In the genomic region with DNA sequence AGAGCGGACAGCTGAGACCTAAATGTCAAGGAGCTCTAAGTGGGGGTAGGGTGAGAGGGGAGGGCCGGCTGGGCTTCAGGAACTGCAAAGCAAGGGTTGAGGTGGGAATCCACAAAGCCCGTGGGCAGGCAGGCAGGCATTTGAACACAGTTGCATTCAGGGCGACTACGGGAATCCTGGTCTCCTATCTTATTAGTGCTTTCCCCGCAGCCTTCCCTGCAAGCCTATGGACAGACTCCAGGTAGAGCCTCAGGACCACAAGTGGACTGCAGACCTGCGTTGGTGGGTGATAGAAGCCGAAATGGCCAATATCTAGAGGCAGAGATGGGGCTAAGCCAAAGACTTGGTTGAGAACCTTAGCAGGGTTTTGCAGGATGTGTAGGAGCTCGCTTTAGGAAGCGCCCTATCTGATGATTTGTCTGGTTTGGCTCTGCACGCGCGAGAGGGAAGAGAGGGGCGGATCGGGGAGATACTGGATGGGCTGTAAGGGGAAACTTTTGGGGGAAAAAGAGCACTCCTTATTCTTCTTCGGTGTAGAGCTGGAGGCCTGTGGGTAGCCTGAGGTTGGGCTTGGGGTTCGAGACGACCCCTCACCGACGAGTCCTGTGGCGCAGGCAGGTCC, we compare ENCODE assay signal across 9 mouse cellular contexts. TPM values are rescaled to one million over a fixed set of nuclear protein-coding genes. Genes with fewer than 3 reads are reported as not detected.
DNase-seq lines count a peak whose midpoint lies in the region; ATAC-seq and TF ChIP-seq lines count a peak whose summit lies in the region.
"Had no signal": no experiment of that assay in that cellular context is flagged by ENCODE, and none has a peak within 500 bp of the region (broad histone marks: within the 10 kb centered on the region; RNA-seq: fewer than 3 reads in every experiment).

No protein-coding gene starts in this region.

- peaks cover 7% of the 10 kb centered on the region for H3K36me3 ChIP-seq in kidney, postnatal 0 days (ENCODE audit: insufficient read depth, low read length)
- H3K36me3 ChIP-seq in embryonic facial prominence, embryonic 12.5 days = peaks cover 7% of the 10 kb centered on the region; the same call in 1 of the 2 replicates
- 0 out of 2 replicates have a peak, but pooled peaks cover 4% of the 10 kb centered on the region for H3K36me3 ChIP-seq in intestine, embryonic 16.5 days (ENCODE audit: control insufficient read depth, insufficient read depth, low read length)
- no peaks in the 10 kb centered on the region; the same call in 1 of the 2 replicates for H3K36me3 ChIP-seq in neural tube, embryonic 11.5 days (ENCODE audit: control insufficient read depth, insufficient read depth, low read length)

- no peak for TF ChIP-seq CTCF in kidney, postnatal 0 days (IDR thresholded peaks at IDR 0.05; ENCODE audit: low read depth)

- peak overlapping the region; percentile 80 for H3K27ac ChIP-seq in kidney, postnatal 0 days
- H3K27ac ChIP-seq in embryonic facial prominence, embryonic 12.5 days = peak overlapping the region; percentile 67
- peak overlapping the region; percentile 91 for H3K27ac ChIP-seq in intestine, embryonic 16.5 days (ENCODE audit: low read length)
- peak overlapping the region; percentile 17; the same call in 1 of the 2 replicates for H3K27ac ChIP-seq in neural tube, embryonic 11.5 days (ENCODE audit: low read depth, low read length)

- intact Hi-C loops in gastrocnemius, postnatal 36 days (cut with DNase I) = loop anchor here (10.0 kb wide), 1 partner anchor 176 kb away; no protein-coding TSS in a partner anchor

- H3K9me3 ChIP-seq in kidney, postnatal 0 days (replicated peaks; ENCODE audit: low read length) = no peaks in the 10 kb centered on the region
- no peaks in the 10 kb centered on the region for H3K9me3 ChIP-seq in embryonic facial prominence, embryonic 12.5 days
- no peaks in the 10 kb centered on the region for H3K9me3 ChIP-seq in intestine, embryonic 16.5 days (ENCODE audit: control insufficient read depth, low read length)
- no peaks in the 10 kb centered on the region for H3K9me3 ChIP-seq in neural tube, embryonic 11.5 days (ENCODE audit: control insufficient read depth, low read length)

- H3K27me3 ChIP-seq in kidney, postnatal 0 days (ENCODE audit: insufficient read depth, low read length) = no peaks in the 10 kb centered on the region
- no peaks in the 10 kb centered on the region for H3K27me3 ChIP-seq in embryonic facial prominence, embryonic 12.5 days
- no peaks in the 10 kb centered on the region for H3K27me3 ChIP-seq in intestine, embryonic 16.5 days (replicated peaks; ENCODE audit: control insufficient read depth, insufficient read depth, low read length)
- H3K27me3 ChIP-seq in neural tube, embryonic 11.5 days (ENCODE audit: control insufficient read depth, insufficient read depth, low read length) = peaks cover 11% of the 10 kb centered on the region

- peak overlapping the region; percentile 74 for H3K4me2 ChIP-seq in kidney, postnatal 0 days (ENCODE audit: low read length)
- H3K4me2 ChIP-seq in embryonic facial prominence, embryonic 12.5 days (replicated peaks) = peak overlapping the region; percentile 76
- H3K4me2 ChIP-seq in intestine, embryonic 16.5 days (ENCODE audit: low read depth, low read length) = peak overlapping the region; percentile 77
- H3K4me2 ChIP-seq in neural tube, embryonic 11.5 days (ENCODE audit: low read depth) = peak overlapping the region; percentile 64

- no peak for ATAC-seq in kidney, postnatal 0 days (replicated peaks; ENCODE audit: low FRiP score, low read depth)
- no peak for ATAC-seq in embryonic facial prominence, embryonic 12.5 days (ENCODE audit: insufficient number of reproducible peaks, insufficient read depth, low FRiP score, low TSS enrichment)
- ATAC-seq in intestine, embryonic 16.5 days = no peak
- no peak for ATAC-seq in neural tube, embryonic 11.5 days (ENCODE audit: insufficient read depth, low FRiP score, low TSS enrichment)

- WGBS in kidney, postnatal 0 days = 33% methylated on average over 21 of the region's 21 CpGs
- 39% methylated on average over 21 of the region's 21 CpGs for WGBS in embryonic facial prominence, embryonic 12.5 days
- 38% methylated on average over 21 of the region's 21 CpGs for WGBS in intestine, embryonic 16.5 days
- 38% methylated on average over 21 of the region's 21 CpGs for WGBS in neural tube, embryonic 11.5 days

- H3K4me3 ChIP-seq in kidney, postnatal 0 days (replicated peaks; ENCODE audit: low read depth, low read length) = peak overlapping the region; percentile 44
- peak overlapping the region; percentile 48 for H3K4me3 ChIP-seq in embryonic facial prominence, embryonic 12.5 days
- peak overlapping the region; percentile 59 for H3K4me3 ChIP-seq in intestine, embryonic 16.5 days (ENCODE audit: low read length)
- peak overlapping the region; percentile 34 for H3K4me3 ChIP-seq in neural tube, embryonic 11.5 days (ENCODE audit: low read depth, low read length)

- DNase-seq in kidney, postnatal 0 days (ENCODE audit: low spot score) = peak; percentile 40
- no peak for DNase-seq in kidney, postnatal 14 days
- no peak for DNase-seq in neural tube, embryonic 11.5 days (ENCODE audit: low spot score)
- no peak for DNase-seq in embryo, embryonic 9.5 days (ENCODE audit: extremely low spot score)
- DNase-seq in gastrocnemius, postnatal 36 days = no peak
- DNase-seq in kidney, adult 9 months = no peak
- DNase-seq: layer of hippocampus, postnatal 36 days had no signal

- H3K9ac ChIP-seq in kidney, postnatal 0 days (ENCODE audit: low read depth, low read length) = peak overlapping the region; percentile 75
- peak overlapping the region; percentile 79 for H3K9ac ChIP-seq in embryonic facial prominence, embryonic 12.5 days
- peak overlapping the region; percentile 90 for H3K9ac ChIP-seq in intestine, embryonic 16.5 days (ENCODE audit: low read depth, low read length)
- H3K9ac ChIP-seq in neural tube, embryonic 11.5 days (ENCODE audit: low read length) = peak overlapping the region; percentile 58

- peaks cover 30% of the 10 kb centered on the region for H3K4me1 ChIP-seq in kidney, postnatal 0 days (replicated peaks; ENCODE audit: insufficient read depth, low read length)
- H3K4me1 ChIP-seq in embryonic facial prominence, embryonic 12.5 days = peaks cover 31% of the 10 kb centered on the region
- H3K4me1 ChIP-seq in intestine, embryonic 16.5 days (ENCODE audit: control insufficient read depth, insufficient read depth, low read length) = peaks cover 39% of the 10 kb centered on the region
- peaks cover 11% of the 10 kb centered on the region for H3K4me1 ChIP-seq in neural tube, embryonic 11.5 days (ENCODE audit: control insufficient read depth, insufficient read depth, low read length)

RNA-seq across cellular contexts. Expression of a gene that starts 1.8 kb away (rescaled TPM):
- 375 and 378 TPM in 2 replicates for polyA plus RNA-seq in kidney, postnatal 0 days (2015; fragmentation: Nextera tagmentation; extraction: Ambion mirVana)
- polyA plus RNA-seq in embryonic facial prominence, embryonic 12.5 days (2016; fragmentation: Nextera tagmentation; extraction: Ambion mirVana) = 227 and 245 TPM in 2 replicates
- polyA plus RNA-seq in intestine, embryonic 16.5 days (2015; fragmentation: Nextera tagmentation; extraction: Ambion mirVana) = 332 and 340 TPM in 2 replicates
- 267 and 274 TPM in 2 replicates for polyA plus RNA-seq in neural tube, embryonic 11.5 days (2014; fragmentation: Nextera tagmentation; extraction: Ambion mirVana)
- 100 to 1,000 TPM; 116 to 123 TPM for total RNA-seq in gastrocnemius, postnatal 36 days (2021)

RNA-seq across cellular contexts. Expression of a gene that starts 1.8 kb away (rescaled TPM):
- polyA plus RNA-seq in kidney, postnatal 0 days (2015; fragmentation: Nextera tagmentation; extraction: Ambion mirVana) = 7.4 and 8.4 TPM in 2 replicates
- polyA plus RNA-seq in embryonic facial prominence, embryonic 12.5 days (2016; fragmentation: Nextera tagmentation; extraction: Ambion mirVana) = 10.3 and 11.2 TPM in 2 replicates
- polyA plus RNA-seq in intestine, embryonic 16.5 days (2015; fragmentation: Nextera tagmentation; extraction: Ambion mirVana) = 11.6 and 13.2 TPM in 2 replicates
- polyA plus RNA-seq in neural tube, embryonic 11.5 days (2014; fragmentation: Nextera tagmentation; extraction: Ambion mirVana) = 3.0 and 3.1 TPM in 2 replicates
- total RNA-seq in gastrocnemius, postnatal 36 days (2021) = under 1 TPM; 0.37 to 0.51 TPM

RNA-seq across cellular contexts. Expression of a gene that starts 1.8 kb away (rescaled TPM):
- polyA plus RNA-seq in kidney, postnatal 0 days (2015; fragmentation: Nextera tagmentation; extraction: Ambion mirVana) = 95.0 and 101 TPM in 2 replicates
- polyA plus RNA-seq in embryonic facial prominence, embryonic 12.5 days (2016; fragmentation: Nextera tagmentation; extraction: Ambion mirVana) = 36.8 and 38.1 TPM in 2 replicates
- polyA plus RNA-seq in intestine, embryonic 16.5 days (2015; fragmentation: Nextera tagmentation; extraction: Ambion mirVana) = 296 and 437 TPM in 2 replicates
- 24.7 and 28.0 TPM in 2 replicates for polyA plus RNA-seq in neural tube, embryonic 11.5 days (2014; fragmentation: Nextera tagmentation; extraction: Ambion mirVana)
- total RNA-seq in gastrocnemius, postnatal 36 days (2021) = 10 to 100 TPM; 10.3 to 13.2 TPM

RNA-seq across cellular contexts. Expression of a gene that starts 13.6 kb away (rescaled TPM):
- polyA plus RNA-seq in kidney, postnatal 0 days (2015; fragmentation: Nextera tagmentation; extraction: Ambion mirVana) = 793 and 923 TPM in 2 replicates
- 281 and 295 TPM in 2 replicates for polyA plus RNA-seq in embryonic facial prominence, embryonic 12.5 days (2016; fragmentation: Nextera tagmentation; extraction: Ambion mirVana)
- polyA plus RNA-seq in intestine, embryonic 16.5 days (2015; fragmentation: Nextera tagmentation; extraction: Ambion mirVana) = 561 and 588 TPM in 2 replicates
- 274 and 279 TPM in 2 replicates for polyA plus RNA-seq in neural tube, embryonic 11.5 days (2014; fragmentation: Nextera tagmentation; extraction: Ambion mirVana)
- total RNA-seq in gastrocnemius, postnatal 36 days (2021) = 100 to 1,000 TPM; 440 to 476 TPM

RNA-seq across cellular contexts. Expression of a gene that starts 39.5 kb away (rescaled TPM):
- 12.8 and 16.7 TPM in 2 replicates for polyA plus RNA-seq in kidney, postnatal 0 days (2015; fragmentation: Nextera tagmentation; extraction: Ambion mirVana)
- polyA plus RNA-seq in embryonic facial prominence, embryonic 12.5 days (2016; fragmentation: Nextera tagmentation; extraction: Ambion mirVana) = 10.6 and 10.9 TPM in 2 replicates
- polyA plus RNA-seq in intestine, embryonic 16.5 days (2015; fragmentation: Nextera tagmentation; extraction: Ambion mirVana) = 14.1 and 14.9 TPM in 2 replicates
- polyA plus RNA-seq in neural tube, embryonic 11.5 days (2014; fragmentation: Nextera tagmentation; extraction: Ambion mirVana) = 1.5 and 1.6 TPM in 2 replicates
- 10 to 100 TPM; 12.3 to 16.7 TPM for total RNA-seq in gastrocnemius, postnatal 36 days (2021)

Comparison
In these comparisons a context has a peak if more than half of its experiments do, and no peak if none do; other contexts are left out.
1. H3K27ac ChIP-seq: peak in every context shown above with its lines; median percentile 91 in intestine, embryonic 16.5 days; 80 in kidney, postnatal 0 days; 67 in embryonic facial prominence, embryonic 12.5 days; 17 in neural tube, embryonic 11.5 days.